Mouse (Mus musculus): ENCODE results near the gene Gm20388. TPM values are rescaled to one million over a fixed set of nuclear protein-coding genes. Genes with fewer than 3 reads are reported as not detected.

The Gm20388 gene
- polyA plus RNA-seq, 2 experiments, result 8.5 TPM; not detected in 1

DNA sequence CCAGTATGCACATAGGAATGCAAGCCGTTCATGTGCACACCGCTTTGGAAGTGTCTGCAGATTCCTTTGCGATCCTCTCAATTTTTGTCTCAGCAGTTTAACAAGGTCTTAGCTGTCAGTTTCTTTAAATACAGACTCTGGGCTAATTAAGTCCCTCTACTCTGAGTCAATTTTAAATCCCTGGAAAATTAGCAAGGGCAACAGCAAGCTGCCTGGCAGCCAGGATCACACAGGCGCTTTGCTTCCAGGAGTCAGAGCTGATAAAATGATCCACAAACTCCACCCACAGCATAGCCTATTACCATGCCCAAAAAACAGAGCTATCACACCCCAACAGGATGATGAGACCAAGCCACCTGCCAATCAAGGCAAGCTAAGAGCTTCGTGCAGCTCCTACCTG, 4463.1 kb downstream of the Gm20388 start:
- no peak for TF ChIP-seq CTCF (IDR thresholded peaks at IDR 0.05; ENCODE audit: low read depth)
- TF ChIP-seq EP300 (IDR thresholded peaks at IDR 0.05; ENCODE audit: low read depth), result no peak
- 66% methylated on average over 5 of the region's 5 CpGs for WGBS (ENCODE audit: insufficient replicate concordance)

GRCm38 (mm10) chr8:124375168-124375567, 4464.5 kb downstream of the Gm20388 start:
- Histone ChIP-seq H3K9me3 (ENCODE audit: control insufficient read depth, low read length) (no peaks in the 10 kb centered on the region), H3K4me3 (ENCODE audit: insufficient read depth in 1 of 2, low read depth in 2 of 2, low read length in 2 of 2) (no peak overlapping the region), H3K9ac (replicated peaks) (no peak overlapping the region), H3K27me3 (ENCODE audit: control insufficient read depth, insufficient read depth, low read length) (no peaks in the 10 kb centered on the region), H3K27ac (no peak overlapping the region), H3K4me2 (ENCODE audit: low read depth) (no peak overlapping the region), H3K4me1 (replicated peaks; ENCODE audit: control insufficient read depth in 2 of 2, insufficient read depth in 2 of 2, low read length in 1 of 2) (no peaks in the 10 kb centered on the region), H3K36me3 (replicated peaks; ENCODE audit: control insufficient read depth, insufficient read depth, low read depth) (no peaks in the 10 kb centered on the region)
- ATAC-seq (ENCODE audit: insufficient read depth) (no peak), DNase-seq (ENCODE audit: low read depth in 3 of 3, low spot score in 3 of 3) (no peak)
- TF ChIP-seq CTCF (IDR thresholded peaks at IDR 0.05; ENCODE audit: low read depth), result no peak
- no peak for TF ChIP-seq EP300 (IDR thresholded peaks at IDR 0.05; ENCODE audit: low read depth)
- WGBS (ENCODE audit: insufficient replicate concordance), result 63% methylated on average over 6 of the region's 6 CpGs

More for the DNA sequence above, 4463.1 kb downstream of the Gm20388 start:
- Histone ChIP-seq H3K27me3 (ENCODE audit: control insufficient read depth, insufficient read depth, low read length) (no peaks in the 10 kb centered on the region), H3K9ac (replicated peaks) (no peak overlapping the region), H3K36me3 (replicated peaks; ENCODE audit: control insufficient read depth, insufficient read depth, low read depth) (no peaks in the 10 kb centered on the region), H3K4me3 (ENCODE audit: insufficient read depth in 1 of 2, low read depth in 2 of 2, low read length in 2 of 2) (no peak overlapping the region), H3K4me2 (ENCODE audit: low read depth) (no peak overlapping the region), H3K27ac (no peak overlapping the region), H3K4me1 (replicated peaks; ENCODE audit: control insufficient read depth in 2 of 2, insufficient read depth in 2 of 2, low read length in 1 of 2) (no peaks in the 10 kb centered on the region), H3K9me3 (ENCODE audit: control insufficient read depth, low read length) (no peaks in the 10 kb centered on the region)
- ATAC-seq (ENCODE audit: insufficient read depth) (no peak), DNase-seq (ENCODE audit: low read depth in 3 of 3, low spot score in 3 of 3) (no peak)

DNA sequence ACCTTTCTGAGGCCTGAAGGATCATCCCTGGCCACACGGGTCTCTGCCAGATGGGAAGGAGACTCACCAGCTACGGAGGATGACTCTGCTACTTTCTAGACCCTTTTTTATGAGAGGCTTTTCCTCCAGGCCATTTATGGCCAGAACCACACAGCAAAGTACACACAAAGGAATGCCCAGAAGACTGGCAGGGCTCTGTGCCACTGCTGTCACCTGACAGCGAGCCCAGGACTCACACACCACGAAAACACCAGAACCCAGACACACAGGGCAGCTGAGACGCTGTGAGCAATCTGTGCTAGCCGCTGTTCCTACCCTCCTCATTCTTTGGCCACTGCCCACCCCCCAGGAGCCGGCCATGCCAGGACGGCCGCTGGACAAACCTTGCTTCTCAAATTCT, 4465.1 kb downstream of the Gm20388 start:
- ATAC-seq (ENCODE audit: insufficient read depth) (no peak), DNase-seq (ENCODE audit: low read depth in 3 of 3, low spot score in 3 of 3) (no peak)
- Histone ChIP-seq H3K9ac (replicated peaks) (no peak overlapping the region), H3K27me3 (ENCODE audit: control insufficient read depth, insufficient read depth, low read length) (no peaks in the 10 kb centered on the region), H3K9me3 (ENCODE audit: control insufficient read depth, low read length) (no peaks in the 10 kb centered on the region), H3K4me1 (replicated peaks; ENCODE audit: control insufficient read depth in 2 of 2, insufficient read depth in 2 of 2, low read length in 1 of 2) (no peaks in the 10 kb centered on the region), H3K4me2 (ENCODE audit: low read depth) (no peak overlapping the region), H3K27ac (no peak overlapping the region), H3K4me3 (ENCODE audit: insufficient read depth in 1 of 2, low read depth in 2 of 2, low read length in 2 of 2) (no peak overlapping the region), H3K36me3 (replicated peaks; ENCODE audit: control insufficient read depth, insufficient read depth, low read depth) (no peaks in the 10 kb centered on the region)
- 65% methylated on average over 9 of the region's 9 CpGs for WGBS (ENCODE audit: insufficient replicate concordance)
- TF ChIP-seq EP300 (IDR thresholded peaks at IDR 0.05; ENCODE audit: low read depth), result no peak
- no peak for TF ChIP-seq CTCF (IDR thresholded peaks at IDR 0.05; ENCODE audit: low read depth)

DNA sequence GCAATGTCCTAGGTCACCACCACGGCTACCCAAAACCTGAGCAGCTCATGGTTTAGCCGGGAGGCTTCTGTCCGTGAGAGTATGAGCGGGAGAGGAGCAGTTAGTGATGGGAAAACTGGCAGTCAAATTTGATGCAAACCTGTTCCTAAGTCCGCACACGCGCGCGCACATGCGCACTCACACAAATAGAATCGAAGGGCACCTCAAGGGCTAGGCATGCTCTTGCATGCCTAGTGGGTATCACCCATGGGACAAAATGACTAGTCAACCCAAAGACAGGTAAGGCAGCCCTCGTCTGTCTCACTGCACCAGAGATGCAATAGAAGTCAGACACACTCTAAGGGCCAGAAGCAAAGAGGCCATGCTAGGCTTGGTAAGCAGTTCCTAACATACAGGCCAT, 4465.8 kb downstream of the Gm20388 start:
- ATAC-seq (ENCODE audit: insufficient read depth) (no peak), DNase-seq (ENCODE audit: low read depth in 3 of 3, low spot score in 3 of 3) (no peak)
- H3K27ac ChIP-seq, result no peak overlapping the region

DNA sequence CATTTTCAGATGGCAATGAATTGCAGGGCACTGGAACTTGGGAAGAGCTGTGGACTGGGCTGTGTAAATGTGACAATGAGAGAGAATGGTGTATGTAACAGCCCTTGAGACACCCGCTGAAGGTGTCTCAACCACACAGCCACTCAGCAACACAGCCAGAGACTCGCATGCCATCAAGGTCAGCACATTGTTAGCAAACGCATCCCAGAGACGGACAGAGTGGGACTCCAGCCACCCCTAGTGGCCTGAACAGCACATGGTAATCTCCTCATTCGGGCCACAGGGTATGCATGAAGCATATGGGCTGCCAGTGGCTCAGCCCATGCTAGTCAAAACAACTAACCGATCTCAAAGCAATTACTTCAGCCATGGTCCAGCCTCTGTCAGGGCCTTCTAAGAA, 4468.6 kb downstream of the Gm20388 start:
- no peaks in the 10 kb centered on the region for H3K36me3 ChIP-seq (replicated peaks; ENCODE audit: control insufficient read depth, insufficient read depth, low read depth)
- H3K9ac ChIP-seq (replicated peaks), result no peak overlapping the region
- no peak overlapping the region for H3K4me3 ChIP-seq (ENCODE audit: insufficient read depth in 1 of 2, low read depth in 2 of 2, low read length in 2 of 2)
- WGBS (ENCODE audit: insufficient replicate concordance), result 59% methylated on average over 6 of the region's 6 CpGs
- TF ChIP-seq EP300 (IDR thresholded peaks at IDR 0.05; ENCODE audit: low read depth) (no peak), CTCF (IDR thresholded peaks at IDR 0.05; ENCODE audit: low read depth) (0 out of 2 replicates have a peak, but pooled peaks have one; percentile 25)
- ATAC-seq (ENCODE audit: insufficient read depth) (no peak), DNase-seq (ENCODE audit: low read depth in 3 of 3, low spot score in 3 of 3) (no peak)
- no peaks in the 10 kb centered on the region for H3K27me3 ChIP-seq (ENCODE audit: control insufficient read depth, insufficient read depth, low read length)
- H3K27ac ChIP-seq, result no peak overlapping the region
- no peak overlapping the region for H3K4me2 ChIP-seq (ENCODE audit: low read depth)
- no peaks in the 10 kb centered on the region for H3K4me1 ChIP-seq (replicated peaks; ENCODE audit: control insufficient read depth in 2 of 2, insufficient read depth in 2 of 2, low read length in 1 of 2)
- no peaks in the 10 kb centered on the region for H3K9me3 ChIP-seq (ENCODE audit: control insufficient read depth, low read length)

More for the DNA sequence above, 4465.8 kb downstream of the Gm20388 start:
- WGBS (ENCODE audit: insufficient replicate concordance), result 80% methylated on average over 12 of the region's 12 CpGs
- TF ChIP-seq CTCF (IDR thresholded peaks at IDR 0.05; ENCODE audit: low read depth) (no peak), EP300 (IDR thresholded peaks at IDR 0.05; ENCODE audit: low read depth) (no peak)
- no peaks in the 10 kb centered on the region for H3K4me1 ChIP-seq (replicated peaks; ENCODE audit: control insufficient read depth in 2 of 2, insufficient read depth in 2 of 2, low read length in 1 of 2)
- H3K36me3 ChIP-seq (replicated peaks; ENCODE audit: control insufficient read depth, insufficient read depth, low read depth), result no peaks in the 10 kb centered on the region
- H3K9me3 ChIP-seq (ENCODE audit: control insufficient read depth, low read length), result no peaks in the 10 kb centered on the region
- no peak overlapping the region for H3K9ac ChIP-seq (replicated peaks)
- no peak overlapping the region for H3K4me2 ChIP-seq (ENCODE audit: low read depth)
- H3K27me3 ChIP-seq (ENCODE audit: control insufficient read depth, insufficient read depth, low read length), result no peaks in the 10 kb centered on the region
- H3K4me3 ChIP-seq (ENCODE audit: insufficient read depth in 1 of 2, low read depth in 2 of 2, low read length in 2 of 2), result no peak overlapping the region

Measured in liver, embryonic 14.5 days (tissue).